Mouse (Mus musculus): ENCODE measurements around the gene Patj. TPM values are rescaled to one million over a fixed set of nuclear protein-coding genes. Genes with fewer than 3 reads are reported as not detected.
A peak's percentile ranks its signal among the peaks of the same experiment; 100 is the strongest.

Patj gene
- total and polyA plus RNA-seq, 2 experiments from 2014 or later, result 11.6 to 24.6 TPM

GRCm38 (mm10) chr4:98584023-98584422 is 188.4 kb downstream of the Patj start:
- H3K4me2 ChIP-seq (ENCODE audit: low read depth, low read length), result no peak overlapping the region
- TF ChIP-seq CTCF (IDR thresholded peaks at IDR 0.05; ENCODE audit: low read depth), result no peak
- H3K9ac ChIP-seq (replicated peaks; ENCODE audit: low read length), result no peak overlapping the region

GRCm38 (mm10) chr4:98586303-98586702 is 190.7 kb downstream of the Patj start:
- Histone ChIP-seq H3K9me3 (ENCODE audit: low read length) (no peaks in the 10 kb centered on the region), H3K9ac (replicated peaks; ENCODE audit: low read length) (no peak overlapping the region), H3K4me1 (ENCODE audit: insufficient read depth, low read length) (no peaks in the 10 kb centered on the region), H3K27me3 (ENCODE audit: insufficient read depth, low read length) (no peaks in the 10 kb centered on the region), H3K36me3 (ENCODE audit: insufficient read depth, low read length) (no peaks in the 10 kb centered on the region), H3K4me2 (ENCODE audit: low read depth, low read length) (no peak overlapping the region), H3K27ac (no peak overlapping the region), H3K4me3 (ENCODE audit: low read length) (no peak overlapping the region)
- DNase-seq (ENCODE audit: low spot score) (no peak), ATAC-seq (no peak)
- TF ChIP-seq CTCF (IDR thresholded peaks at IDR 0.05; ENCODE audit: low read depth), result no peak
- 61% methylated on average over 4 of the region's 4 CpGs for WGBS

More at GRCm38 (mm10) chr4:98584023-98584422, 188.4 kb downstream of the Patj start:
- H3K27me3 ChIP-seq (ENCODE audit: insufficient read depth, low read length), result no peaks in the 10 kb centered on the region
- no peaks in the 10 kb centered on the region for H3K4me1 ChIP-seq (ENCODE audit: insufficient read depth, low read length)
- no peak overlapping the region for H3K4me3 ChIP-seq (ENCODE audit: low read length)
- H3K36me3 ChIP-seq (ENCODE audit: insufficient read depth, low read length), result no peaks in the 10 kb centered on the region
- H3K27ac ChIP-seq, result no peak overlapping the region
- WGBS, result 76% methylated on average over 5 of the region's 5 CpGs
- no peaks in the 10 kb centered on the region for H3K9me3 ChIP-seq (ENCODE audit: low read length)
- no peak for DNase-seq (ENCODE audit: low spot score)
- no peak for ATAC-seq

- no peak for TF ChIP-seq CTCF (IDR thresholded peaks at IDR 0.05; ENCODE audit: low read depth)
- Histone ChIP-seq H3K4me1 (ENCODE audit: insufficient read depth, low read length) (no peaks in the 10 kb centered on the region), H3K27me3 (ENCODE audit: insufficient read depth, low read length) (no peaks in the 10 kb centered on the region), H3K9ac (replicated peaks; ENCODE audit: low read length) (no peak overlapping the region), H3K36me3 (ENCODE audit: insufficient read depth, low read length) (no peaks in the 10 kb centered on the region), H3K9me3 (ENCODE audit: low read length) (no peaks in the 10 kb centered on the region), H3K4me2 (ENCODE audit: low read depth, low read length) (no peak overlapping the region), H3K27ac (no peak overlapping the region), H3K4me3 (ENCODE audit: low read length) (no peak overlapping the region)
- ATAC-seq, result no peak
- DNase-seq (ENCODE audit: low spot score), result no peak
- 58% methylated on average over 2 of the region's 2 CpGs for WGBS
Observed at GRCm38 (mm10) chr4:98587686-98588085, 192.1 kb downstream of the Patj start.

- Histone ChIP-seq H3K36me3 (ENCODE audit: insufficient read depth, low read length) (no peaks in the 10 kb centered on the region), H3K9me3 (ENCODE audit: low read length) (no peaks in the 10 kb centered on the region), H3K4me2 (ENCODE audit: low read depth, low read length) (no peak overlapping the region), H3K4me1 (ENCODE audit: insufficient read depth, low read length) (no peaks in the 10 kb centered on the region), H3K4me3 (ENCODE audit: low read length) (no peak overlapping the region), H3K9ac (replicated peaks; ENCODE audit: low read length) (no peak overlapping the region), H3K27ac (no peak overlapping the region), H3K27me3 (ENCODE audit: insufficient read depth, low read length) (no peaks in the 10 kb centered on the region)
- ATAC-seq (peak; percentile 68; the same call in 1 of the 2 replicates), DNase-seq (ENCODE audit: low spot score) (peak; percentile 25)
- WGBS, result 77% methylated on average over 1 of the region's 1 CpGs
- TF ChIP-seq CTCF (IDR thresholded peaks at IDR 0.05; ENCODE audit: low read depth), result no peak
Observed at GRCm38 (mm10) chr4:98593961-98594360, 198.4 kb downstream of the Patj start.

- peak; percentile 76 for ATAC-seq
- no peaks in the 10 kb centered on the region for H3K4me1 ChIP-seq (ENCODE audit: insufficient read depth, low read length)
- no peaks in the 10 kb centered on the region for H3K9me3 ChIP-seq (ENCODE audit: low read length)
- H3K4me2 ChIP-seq (ENCODE audit: low read depth, low read length), result no peak overlapping the region
- 15% methylated on average over 1 of the region's 1 CpGs for WGBS
- no peaks in the 10 kb centered on the region for H3K27me3 ChIP-seq (ENCODE audit: insufficient read depth, low read length)
- no peaks in the 10 kb centered on the region for H3K36me3 ChIP-seq (ENCODE audit: insufficient read depth, low read length)
- no peak overlapping the region for H3K4me3 ChIP-seq (ENCODE audit: low read length)
- no peak for DNase-seq (ENCODE audit: low spot score)
- no peak for TF ChIP-seq CTCF (IDR thresholded peaks at IDR 0.05; ENCODE audit: low read depth)
- no peak overlapping the region for H3K9ac ChIP-seq (replicated peaks; ENCODE audit: low read length)
- H3K27ac ChIP-seq, result no peak overlapping the region
Observed at GRCm38 (mm10) chr4:98598546-98598971, 203.0 kb downstream of the Patj start.

GRCm38 (mm10) chr4:98599358-98599757 is 203.8 kb downstream of the Patj start:
- Histone ChIP-seq H3K36me3 (ENCODE audit: insufficient read depth, low read length) (no peaks in the 10 kb centered on the region), H3K27me3 (ENCODE audit: insufficient read depth, low read length) (no peaks in the 10 kb centered on the region), H3K9ac (replicated peaks; ENCODE audit: low read length) (no peak overlapping the region), H3K9me3 (ENCODE audit: low read length) (no peaks in the 10 kb centered on the region), H3K4me2 (ENCODE audit: low read depth, low read length) (no peak overlapping the region), H3K27ac (no peak overlapping the region), H3K4me3 (ENCODE audit: low read length) (no peak overlapping the region), H3K4me1 (ENCODE audit: insufficient read depth, low read length) (no peaks in the 10 kb centered on the region)
- TF ChIP-seq CTCF (IDR thresholded peaks at IDR 0.05; ENCODE audit: low read depth), result no peak
- 57% methylated on average over 6 of the region's 6 CpGs for WGBS
- DNase-seq (ENCODE audit: low spot score) (no peak), ATAC-seq (no peak)

GRCm38 (mm10) chr4:98603131-98603530 is 207.5 kb downstream of the Patj start:
- Histone ChIP-seq H3K4me3 (ENCODE audit: low read length) (no peak overlapping the region), H3K27ac (no peak overlapping the region)

More at GRCm38 (mm10) chr4:98603131-98603530, 207.5 kb downstream of the Patj start:
- WGBS, result 76% methylated on average over 6 of the region's 6 CpGs
- no peak for ATAC-seq
- Histone ChIP-seq H3K36me3 (ENCODE audit: insufficient read depth, low read length) (no peaks in the 10 kb centered on the region), H3K9ac (replicated peaks; ENCODE audit: low read length) (no peak overlapping the region), H3K27me3 (ENCODE audit: insufficient read depth, low read length) (no peaks in the 10 kb centered on the region), H3K4me1 (ENCODE audit: insufficient read depth, low read length) (no peaks in the 10 kb centered on the region), H3K4me2 (ENCODE audit: low read depth, low read length) (no peak overlapping the region), H3K9me3 (ENCODE audit: low read length) (no peaks in the 10 kb centered on the region)
- TF ChIP-seq CTCF (IDR thresholded peaks at IDR 0.05; ENCODE audit: low read depth), result no peak
- no peak for DNase-seq (ENCODE audit: low spot score)

All from hindbrain, postnatal 0 days (tissue).